Mouse (Mus musculus) brain, embryonic 14.5 days (tissue): Measurements from ENCODE around the gene Rrp7a.

Source experiments
- CTCF ChIP-seq: fragments of 200-500 bp; IDR thresholded peaks from 2 replicates; pipeline ENCODE4 v1.5.1; 2012; ENCODE audit warnings: inconsistent platforms, mild to moderate bottlenecking, moderate library complexity, borderline replicate concordance; ENCODE audit not compliant: insufficient read depth, insufficient read length; ENCODE audit errors: extremely low read depth
- POLR2A ChIP-seq: fragments of 200-500 bp; IDR thresholded peaks from 2 replicates; pipeline ENCODE4 v1.6.1; 2012; ENCODE audit warnings: mild to moderate bottlenecking, inconsistent platforms, borderline replicate concordance; ENCODE audit not compliant: poor library complexity, insufficient read depth, insufficient read length, severe bottlenecking; ENCODE audit errors: extremely low read depth

GRCm38 (mm10) chr15:83145541-83145940, 22.9 kb upstream of the Rrp7a start:
- TF ChIP-seq POLR2A (no peak), CTCF (no peak)
